Mouse (Mus musculus) erythroid progenitor cell, adult 5-6 weeks (primary cell): Measurements from ENCODE around the gene Fancg. TPM values are rescaled to one million over a fixed set of nuclear protein-coding genes. Genes with fewer than 3 reads are reported as not detected.

Experiments used
- ATAC-seq: replicated peaks from 2 replicates; pipeline ENCODE4 v1.8.0; 2016; ENCODE audit warnings: moderate number of reproducible peaks, mild to moderate bottlenecking, moderate TSS enrichment, inconsistent platforms; ENCODE audit not compliant: poor library complexity, low FRiP score, severe bottlenecking
- total RNA-seq, 2 experiments: library from RNA; stranded (forward) in 1 of 2; stranded (reverse) in 1 of 2; fragments of 150-400 nt in 1 of 2; fragments of 186-747, 209-891 nt in 1 of 2; gene quantifications; 2 replicates each; pipeline versions ENCODE4 v1.2.3 to v1.2.4; 2015 to 2017; ENCODE audit warnings: low replicate concordance in 2 of 2

Fancg gene
- total RNA-seq, 2 experiments from 2014 or later = 12.6 to 59.7 TPM

DNA sequence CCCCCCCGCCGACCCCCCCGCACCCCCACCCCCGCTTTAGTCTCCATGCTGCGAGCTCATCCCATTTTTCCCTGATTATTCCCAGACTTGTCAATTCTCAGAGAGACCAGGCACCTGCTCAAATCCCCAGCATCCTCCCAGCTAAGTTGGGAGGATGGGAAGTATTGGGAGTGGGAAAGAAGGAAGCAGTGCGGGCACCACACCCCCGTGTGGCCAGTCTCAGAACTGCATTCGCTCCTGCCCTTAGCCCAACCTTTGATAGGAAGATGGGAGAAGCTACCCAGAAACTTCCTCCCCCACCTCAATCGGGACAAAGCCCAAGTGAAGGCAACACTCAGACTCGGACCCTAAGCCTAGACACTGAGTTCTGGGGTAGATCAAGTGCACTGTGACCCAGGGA is 56.0 kb downstream of the Fancg start:
- ATAC-seq = no peak

DNA sequence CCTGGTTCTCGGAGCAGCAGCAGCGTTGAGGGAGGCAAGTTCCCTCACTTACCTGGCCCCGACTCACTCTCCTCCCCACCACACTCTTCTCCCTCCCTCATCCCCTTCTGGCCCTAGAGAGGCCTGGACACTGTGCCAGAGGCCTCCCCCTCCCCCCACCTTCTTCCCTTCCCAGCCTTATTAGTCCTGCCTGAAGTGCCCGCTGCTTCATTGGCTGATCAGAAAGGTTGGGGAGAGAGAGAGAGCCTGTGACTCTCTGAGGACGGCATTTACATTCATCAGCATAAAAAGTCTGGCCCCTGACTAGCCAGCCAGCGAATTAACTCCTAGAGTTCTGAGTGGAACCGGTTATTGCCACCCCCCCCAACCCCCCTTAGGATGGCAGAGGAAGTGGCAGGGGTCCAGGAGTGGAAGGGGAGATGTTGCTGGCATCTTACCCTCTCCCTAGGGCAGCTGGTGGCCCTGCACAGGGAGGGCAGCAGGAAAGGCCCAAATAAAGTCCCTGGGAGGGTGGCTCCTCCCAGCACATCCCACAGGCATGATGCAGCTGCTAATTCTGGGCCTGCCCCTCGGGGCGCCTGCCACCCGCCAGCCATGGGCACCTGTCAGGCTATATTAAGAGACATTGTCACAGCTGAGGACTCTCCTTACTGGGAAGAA is 56.7 kb downstream of the Fancg start:
- no peak for ATAC-seq

DNA sequence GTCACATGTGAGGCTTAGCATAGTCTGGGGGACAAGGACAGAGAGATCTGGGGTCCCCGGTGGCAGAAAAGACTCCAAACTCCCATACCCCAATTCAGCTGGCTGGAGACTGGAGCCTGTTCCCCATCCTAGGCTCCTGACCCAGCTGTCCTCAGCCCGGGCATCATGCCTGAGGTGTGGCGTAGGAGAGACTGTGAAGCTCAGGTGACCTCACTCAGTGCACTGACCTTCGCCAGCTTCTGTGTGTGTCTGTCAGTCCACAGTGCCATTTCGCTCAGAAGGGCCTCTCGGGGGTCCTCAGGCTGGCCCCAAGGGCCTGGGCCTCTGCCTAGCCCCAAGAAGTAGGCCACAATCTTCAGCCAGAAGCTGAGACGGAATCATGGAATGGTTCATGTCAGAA is 57.7 kb downstream of the Fancg start:
- ATAC-seq = no peak

Other genes starting within 250 kb of the Fancg start
- gene Ccl21a, start 236.5 kb downstream of the Fancg start, total RNA-seq (2015; ENCODE audit: low replicate concordance) = not detected in 2 replicates
- not detected in 2 replicates for gene Ccl21a, start 236.5 kb downstream of the Fancg start, total RNA-seq (2017; ENCODE audit: low replicate concordance)
- 0.36 and 0.84 TPM in 2 replicates for gene Fam205a1, start 156.6 kb downstream of the Fancg start, total RNA-seq (2015; ENCODE audit: low replicate concordance)
- gene Fam205a1, start 156.6 kb downstream of the Fancg start, total RNA-seq (2017; ENCODE audit: low replicate concordance) = not detected in 2 replicates
- not detected in 2 replicates for gene Gm12394, start 153.7 kb downstream of the Fancg start, total RNA-seq (2015; ENCODE audit: low replicate concordance)
- not detected in 2 replicates for gene Gm12394, start 153.7 kb downstream of the Fancg start, total RNA-seq (2017; ENCODE audit: low replicate concordance)
- not detected in 2 replicates for gene Fam205c, start 136.3 kb downstream of the Fancg start, total RNA-seq (2015; ENCODE audit: low replicate concordance)
- not detected in 2 replicates for gene Fam205c, start 136.3 kb downstream of the Fancg start, total RNA-seq (2017; ENCODE audit: low replicate concordance)
- not detected in 2 replicates for gene Phf24, start 93.8 kb downstream of the Fancg start, total RNA-seq (2015; ENCODE audit: low replicate concordance)
- under 0.01 TPM in 1 of 2 replicates, not detected in the other for gene Phf24, start 93.8 kb downstream of the Fancg start, total RNA-seq (2017; ENCODE audit: low replicate concordance)
- 2.1 TPM in 1 of 2 replicates, not detected in the other for gene Dnajb5, start 60.7 kb downstream of the Fancg start, total RNA-seq (2015; ENCODE audit: low replicate concordance)
- 0.51 and 2.0 TPM in 2 replicates for gene Dnajb5, start 60.7 kb downstream of the Fancg start, total RNA-seq (2017; ENCODE audit: low replicate concordance)
- not detected in 2 replicates for gene 1700022I11Rik, start 40.9 kb downstream of the Fancg start, total RNA-seq (2015; ENCODE audit: low replicate concordance)
- gene 1700022I11Rik, start 40.9 kb downstream of the Fancg start, total RNA-seq (2017; ENCODE audit: low replicate concordance) = not detected in 2 replicates
- 68.3 and 73.9 TPM in 2 replicates for gene Vcp, start 10.0 kb downstream of the Fancg start, total RNA-seq (2015; ENCODE audit: low replicate concordance)
- 120 and 189 TPM in 2 replicates for gene Vcp, start 10.0 kb downstream of the Fancg start, total RNA-seq (2017; ENCODE audit: low replicate concordance)
- 21.8 and 49.7 TPM in 2 replicates for gene Pigo, start 15.3 kb upstream of the Fancg start, total RNA-seq (2015; ENCODE audit: low replicate concordance)
- gene Pigo, start 15.3 kb upstream of the Fancg start, total RNA-seq (2017; ENCODE audit: low replicate concordance) = 12.5 and 27.2 TPM in 2 replicates
- 81.3 and 85.8 TPM in 2 replicates for gene Stoml2, start 21.2 kb upstream of the Fancg start, total RNA-seq (2015; ENCODE audit: low replicate concordance)
- 34.6 and 43.5 TPM in 2 replicates for gene Stoml2, start 21.2 kb upstream of the Fancg start, total RNA-seq (2017; ENCODE audit: low replicate concordance)
- gene Fam214b, start 35.7 kb upstream of the Fancg start, total RNA-seq (2015; ENCODE audit: low replicate concordance) = 52.8 and 60.9 TPM in 2 replicates
- 40.3 and 42.3 TPM in 2 replicates for gene Fam214b, start 35.7 kb upstream of the Fancg start, total RNA-seq (2017; ENCODE audit: low replicate concordance)
- gene Unc13b, start 48.4 kb upstream of the Fancg start, total RNA-seq (2015; ENCODE audit: low replicate concordance) = 3.8 TPM in 1 of 2 replicates, not detected in the other
- 0.64 TPM in 1 of 2 replicates, not detected in the other for gene Unc13b, start 48.4 kb upstream of the Fancg start, total RNA-seq (2017; ENCODE audit: low replicate concordance)